Mouse (Mus musculus) G1E (cell line): ENCODE results near the gene Gpc5.

Experiments
- CTCF ChIP-seq: IDR thresholded peaks from 2 replicates; pipeline ENCODE4 v1.5.1; 2012; ENCODE audit warnings: low read depth, low read length, inconsistent platforms, mixed read lengths
- TAL1 ChIP-seq: conservative IDR thresholded peaks from 2 replicates; pipeline ENCODE4 v1.6.1; 2012; ENCODE audit warnings: low read depth, low read length, inconsistent platforms, mixed read lengths

DNA sequence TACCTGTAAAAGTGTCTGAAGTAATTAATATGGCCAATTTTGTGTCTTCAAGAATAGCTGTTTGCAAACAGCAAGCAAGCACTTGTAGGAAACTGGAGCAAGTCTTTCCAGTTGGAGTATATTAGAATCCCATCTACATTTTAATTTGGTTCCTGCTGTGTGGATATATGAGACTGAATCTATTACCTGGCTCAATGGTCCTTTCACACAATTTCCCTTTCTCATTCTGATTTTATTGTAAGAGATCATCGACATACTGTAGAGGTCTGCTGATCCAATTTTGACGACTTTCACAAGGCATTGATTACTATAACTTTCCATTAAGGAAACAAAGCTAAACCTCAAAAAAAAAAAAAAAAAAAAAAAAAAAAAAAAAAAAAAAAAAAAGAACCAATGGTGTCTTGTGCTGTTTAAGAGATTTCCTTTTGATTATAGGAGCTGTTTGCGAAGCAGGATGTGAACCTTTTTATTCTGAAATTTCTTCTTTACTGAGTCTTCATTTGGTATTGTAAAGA lies 85.4 kb downstream of the Gpc5 start:
- TF ChIP-seq CTCF (no peak), TAL1 (no peak)
